Mouse (Mus musculus) heart, embryonic 13.5 days (tissue): ENCODE measurements at regions not wholly inside any gene's neighbourhood (a gene's known extent, or its start where the extent isn't known, plus 50 kb on each side); places are given as distances from the start of the nearest gene placed in this dataset. TPM values are rescaled to one million over a fixed set of nuclear protein-coding genes. Genes with fewer than 3 reads are reported as not detected.

Experiments
- ATAC-seq: fragments of 200-750 bp; cut with Nextera tagmentation; 2 replicates; pipeline ENCODE4 v1.8.0; 2017; ENCODE audit warnings: moderate TSS enrichment; ENCODE audit not compliant: insufficient number of reproducible peaks, low FRiP score, low TSS enrichment; ENCODE audit errors: extremely low read depth
- H3K27ac ChIP-seq: fragments of 300-500 bp; sonication (generic); replicated peaks from 2 replicates; pipeline ENCODE4 v1.5.1; 2015; ENCODE audit warnings: moderate library complexity, mild to moderate bottlenecking, inconsistent platforms
- H3K27me3 ChIP-seq: fragments of 300-500 bp; sonication (generic); replicated peaks from 2 replicates; pipeline ENCODE4 v1.6.1; 2015; ENCODE audit warnings: mild to moderate bottlenecking, inconsistent platforms
- H3K36me3 ChIP-seq: fragments of 300-500 bp; sonication (generic); 2 replicates; pipeline ENCODE4 v1.6.1; 2015; ENCODE audit warnings: mild to moderate bottlenecking, inconsistent platforms
- H3K4me1 ChIP-seq: fragments of 300-500 bp; sonication (generic); 2 replicates; pipeline ENCODE4 v1.6.1; 2015; ENCODE audit warnings: inconsistent platforms
- H3K4me2 ChIP-seq: fragments of 300-500 bp; sonication (generic); 2 replicates; pipeline ENCODE4 v1.6.1; 2015; ENCODE audit warnings: inconsistent platforms, mild to moderate bottlenecking, moderate library complexity
- H3K4me3 ChIP-seq: fragments of 300-500 bp; sonication (generic); 2 replicates; pipeline ENCODE4 v1.5.1; 2015; ENCODE audit warnings: moderate library complexity, mild to moderate bottlenecking, inconsistent platforms
- H3K9ac ChIP-seq: fragments of 300-500 bp; sonication (generic); 2 replicates; pipeline ENCODE4 v1.6.1; 2015; ENCODE audit warnings: inconsistent platforms, mild to moderate bottlenecking, moderate library complexity
- H3K9me3 ChIP-seq: fragments of 300-500 bp; sonication (generic); 2 replicates; pipeline ENCODE4 v1.6.1; 2016; ENCODE audit warnings: inconsistent platforms
- WGBS: fragments of 180-500 bp; shearing (Covaris S2); methylation state at CpG from one replicate; pipeline ENCODE4 v1.1.7; 2015; ENCODE audit warnings: mixed read lengths; 5-methylcytosine and 5-hydroxymethylcytosine counted together
- microRNA-seq: library from miRNA; unstranded; fragments of <30 nt; microRNA quantifications from one replicate; pipeline ENCODE4, GENCODE M21; 2016

DNA sequence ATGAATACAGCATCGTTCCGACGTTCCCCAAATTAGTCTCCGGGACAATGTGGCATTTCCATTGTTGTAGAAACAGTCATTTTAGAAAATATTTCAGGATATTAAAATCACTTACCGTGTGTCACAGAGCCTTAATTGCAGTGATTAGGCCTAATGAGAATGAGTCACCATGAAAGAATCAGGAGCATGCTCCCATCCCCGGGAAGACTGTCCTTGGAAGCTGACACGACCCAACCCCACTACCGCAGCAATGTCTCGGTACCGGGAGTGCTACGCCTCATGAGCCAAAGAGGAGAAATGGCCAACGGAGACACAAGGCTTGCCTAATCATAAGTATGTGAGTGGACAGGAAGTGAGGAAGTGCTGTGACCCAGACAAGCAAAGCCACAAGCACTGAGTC is 110.2 kb upstream of the Fam19a5 start:
- WGBS = 87% methylated on average over 12 of the region's 12 CpGs
- no peaks in the 10 kb centered on the region for H3K36me3 ChIP-seq
- no peak for ATAC-seq
- no peaks in the 10 kb centered on the region for H3K27me3 ChIP-seq
- no peak overlapping the region for H3K4me2 ChIP-seq
- H3K4me1 ChIP-seq = no peaks in the 10 kb centered on the region
- no peak overlapping the region for H3K4me3 ChIP-seq
- no peak overlapping the region for H3K27ac ChIP-seq
- H3K9ac ChIP-seq = no peak overlapping the region
- H3K9me3 ChIP-seq = 0 out of 2 replicates have a peak, but pooled peaks cover 6% of the 10 kb centered on the region

DNA sequence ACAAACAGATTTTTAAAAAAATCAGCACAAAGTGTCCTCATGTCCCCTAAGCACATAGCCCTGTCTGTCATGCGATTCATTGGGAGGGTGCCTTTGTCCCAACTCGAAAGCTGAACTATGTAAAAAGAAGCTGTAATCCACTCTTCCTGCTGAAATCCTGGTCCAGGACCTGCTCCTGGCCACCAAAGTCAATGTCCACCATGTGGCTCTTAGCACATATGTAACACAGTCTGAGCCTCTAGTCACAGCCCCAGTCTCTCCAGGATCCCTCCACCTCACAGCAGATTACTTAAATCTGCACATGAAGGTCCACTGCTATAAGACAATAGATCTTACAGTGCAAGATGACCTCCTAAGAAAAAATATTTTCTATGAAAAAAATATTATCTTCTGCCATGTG is 108.5 kb upstream of the Fam19a5 start:
- no peak for ATAC-seq
- WGBS = 82% methylated on average over 2 of the region's 2 CpGs
- H3K4me1 ChIP-seq = no peaks in the 10 kb centered on the region
- H3K27me3 ChIP-seq = no peaks in the 10 kb centered on the region
- no peak overlapping the region for H3K4me2 ChIP-seq
- 0 out of 2 replicates have a peak, but pooled peaks cover 15% of the 10 kb centered on the region for H3K9me3 ChIP-seq
- no peak overlapping the region for H3K9ac ChIP-seq
- H3K4me3 ChIP-seq = no peak overlapping the region
- H3K27ac ChIP-seq = no peak overlapping the region
- H3K36me3 ChIP-seq = no peaks in the 10 kb centered on the region

- 59% methylated on average over 5 of the region's 5 CpGs for WGBS
- ATAC-seq = no peak
- Histone ChIP-seq H3K9me3 (0 out of 2 replicates have a peak, but pooled peaks cover 15% of the 10 kb centered on the region), H3K4me3 (no peak overlapping the region), H3K4me1 (no peaks in the 10 kb centered on the region), H3K4me2 (no peak overlapping the region), H3K27me3 (no peaks in the 10 kb centered on the region), H3K9ac (no peak overlapping the region), H3K27ac (no peak overlapping the region), H3K36me3 (no peaks in the 10 kb centered on the region)
These were observed 106.5 kb upstream of the Fam19a5 start for GRCm38 (mm10) chr15:87437611-87438010.

GRCm38 (mm10) chr15:87458932-87459331 is 85.2 kb upstream of the Fam19a5 start:
- Histone ChIP-seq H3K4me1 (no peaks in the 10 kb centered on the region), H3K36me3 (no peaks in the 10 kb centered on the region), H3K4me2 (no peak overlapping the region), H3K4me3 (no peak overlapping the region), H3K27me3 (no peaks in the 10 kb centered on the region), H3K9me3 (no peaks in the 10 kb centered on the region), H3K27ac (no peak overlapping the region), H3K9ac (no peak overlapping the region)
- no peak for ATAC-seq
- 54% methylated on average over 1 of the region's 1 CpGs for WGBS

DNA sequence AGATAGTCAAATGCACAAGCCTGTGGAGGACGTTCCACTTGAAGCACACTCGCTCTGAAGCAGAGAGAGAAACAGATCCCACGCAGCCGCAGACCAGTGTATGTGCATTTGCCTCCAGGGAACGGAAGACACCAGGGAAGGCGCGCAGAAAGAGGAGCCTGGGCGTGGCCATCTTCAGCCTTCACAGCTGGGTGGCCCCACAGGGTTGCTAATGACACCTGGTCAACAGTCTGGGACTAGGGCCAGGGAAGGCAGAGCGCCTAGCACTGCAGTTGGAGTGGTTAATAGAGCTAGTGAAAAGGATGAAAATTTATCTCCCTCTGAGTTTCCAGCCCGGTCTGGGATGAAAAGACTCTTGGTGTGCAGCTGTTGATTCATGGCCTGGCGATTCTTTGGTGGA is 67.9 kb upstream of the Fam19a5 start:
- Histone ChIP-seq H3K4me2 (no peak overlapping the region), H3K27ac (no peak overlapping the region), H3K9me3 (no peaks in the 10 kb centered on the region), H3K36me3 (no peaks in the 10 kb centered on the region), H3K9ac (no peak overlapping the region), H3K4me1 (no peaks in the 10 kb centered on the region), H3K4me3 (no peak overlapping the region), H3K27me3 (no peaks in the 10 kb centered on the region)
- WGBS = 43% methylated on average over 11 of the region's 11 CpGs
- no peak for ATAC-seq

DNA sequence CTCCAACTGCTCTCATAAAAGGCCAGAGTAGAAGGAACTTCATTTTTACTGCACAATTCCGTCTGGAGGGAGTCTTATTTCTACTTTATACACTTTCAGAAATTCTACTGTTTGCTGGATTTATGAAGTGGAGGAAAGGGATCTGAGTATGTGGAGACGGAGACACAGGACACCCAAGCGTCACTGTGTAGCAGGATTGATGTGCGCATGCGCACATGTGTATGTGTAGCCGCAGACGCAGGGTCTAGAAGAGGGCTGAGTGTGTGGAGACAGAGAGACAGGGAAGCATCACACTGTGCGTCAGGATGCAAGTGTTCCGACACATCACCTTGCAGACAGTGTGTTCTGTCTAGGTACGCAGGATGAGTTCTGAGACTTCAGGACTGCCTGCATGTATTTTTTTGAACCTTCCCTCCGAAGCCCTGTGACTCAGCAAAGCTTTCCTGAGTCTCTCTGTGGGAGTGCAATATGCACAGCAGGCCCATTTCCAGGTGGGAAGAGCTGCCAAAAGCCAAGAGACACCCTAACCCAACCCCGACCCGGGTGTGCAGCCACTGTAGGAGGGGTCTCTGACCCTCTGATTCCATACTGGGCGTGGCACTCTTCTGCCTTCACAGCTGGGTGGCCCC is 67.1 kb upstream of the Fam19a5 start:
- Histone ChIP-seq H3K36me3 (no peaks in the 10 kb centered on the region), H3K4me3 (no peak overlapping the region), H3K27ac (no peak overlapping the region), H3K4me1 (no peaks in the 10 kb centered on the region), H3K27me3 (no peaks in the 10 kb centered on the region), H3K4me2 (no peak overlapping the region), H3K9ac (no peak overlapping the region), H3K9me3 (no peaks in the 10 kb centered on the region)
- 72% methylated on average over 14 of the region's 14 CpGs for WGBS
- no peak for ATAC-seq

GRCm38 (mm10) chr15:87480758-87481157 is 63.3 kb upstream of the Fam19a5 start:
- no peak overlapping the region for H3K27ac ChIP-seq
- H3K4me2 ChIP-seq = no peak overlapping the region
- H3K4me3 ChIP-seq = no peak overlapping the region
- H3K27me3 ChIP-seq = no peaks in the 10 kb centered on the region
- H3K9ac ChIP-seq = no peak overlapping the region
- H3K9me3 ChIP-seq = no peaks in the 10 kb centered on the region
- ATAC-seq = no peak
- WGBS = 73% methylated on average over 3 of the region's 3 CpGs
- H3K36me3 ChIP-seq = no peaks in the 10 kb centered on the region
- no peaks in the 10 kb centered on the region for H3K4me1 ChIP-seq

Small RNAs in the stretch of these regions (microRNA-seq; reads per million reads assigned to microRNA genes)
- not detected for gene Gm23416
